Mouse (Mus musculus) testis, postnatal 14 days (tissue): ENCODE measurements at regions not wholly inside any gene's neighbourhood (a gene's known extent, or its start where the extent isn't known, plus 50 kb on each side); places are given as distances from the start of the nearest gene placed in this dataset.

Experiments used
- DNase-seq: peaks from one replicate; pipeline ENCODE4 v3.0.0; 2021; ENCODE audit warnings: low spot score

GRCm38 (mm10) chr7:71289702-71290101, 61.6 kb downstream of the Gm10295 start:
- no peak for DNase-seq

GRCm38 (mm10) chr7:71289266-71289665, 62.0 kb downstream of the Gm10295 start:
- DNase-seq, result no peak

GRCm38 (mm10) chr7:71287441-71287840, 63.8 kb downstream of the Gm10295 start:
- DNase-seq, result no peak

GRCm38 (mm10) chr7:71284246-71284645, 67.0 kb downstream of the Gm10295 start:
- no peak for DNase-seq

- DNase-seq, result no peak
These were observed 67.9 kb downstream of the Gm10295 start for GRCm38 (mm10) chr7:71283419-71283818.

- no peak for DNase-seq
These were observed 85.2 kb downstream of the Gm10295 start for GRCm38 (mm10) chr7:71266101-71266500.

- DNase-seq, result no peak
These were observed 87.2 kb downstream of the Gm10295 start for GRCm38 (mm10) chr7:71264115-71264514.

- no peak for DNase-seq
These were observed 101.6 kb downstream of the Gm10295 start for GRCm38 (mm10) chr7:71249669-71250068.

- no peak for DNase-seq
These were observed 102.1 kb downstream of the Gm10295 start for GRCm38 (mm10) chr7:71249216-71249615.

- DNase-seq, result no peak
These were observed 103.4 kb downstream of the Gm10295 start for GRCm38 (mm10) chr7:71247922-71248321.

GRCm38 (mm10) chr7:71242379-71242911, 108.8 kb downstream of the Gm10295 start:
- no peak for DNase-seq

GRCm38 (mm10) chr7:71239207-71239606, 112.1 kb downstream of the Gm10295 start:
- DNase-seq, result no peak

GRCm38 (mm10) chr7:71236334-71236733, 115.0 kb downstream of the Gm10295 start:
- no peak for DNase-seq

- DNase-seq, result no peak
These were observed 117.0 kb downstream of the Gm10295 start for GRCm38 (mm10) chr7:71234176-71234769.

GRCm38 (mm10) chr7:71232821-71233815, 118.2 kb downstream of the Gm10295 start:
- DNase-seq, result no peak

GRCm38 (mm10) chr7:71230901-71231477, 120.3 kb downstream of the Gm10295 start:
- peak; percentile 64 for DNase-seq

GRCm38 (mm10) chr7:71229183-71229582, 122.1 kb downstream of the Gm10295 start:
- DNase-seq, result no peak

- DNase-seq, result no peak
These were observed 126.9 kb downstream of the Gm10295 start for GRCm38 (mm10) chr7:71224320-71224865.

GRCm38 (mm10) chr7:71223513-71224319, 127.6 kb downstream of the Gm10295 start:
- DNase-seq, result peak; percentile 37

GRCm38 (mm10) chr7:71217344-71217743, 133.9 kb downstream of the Gm10295 start:
- no peak for DNase-seq

GRCm38 (mm10) chr7:71216808-71217207, 134.5 kb downstream of the Gm10295 start:
- DNase-seq, result peak; percentile 41
